Mouse (Mus musculus) myocyte (in vitro differentiated cells): Measurements from ENCODE around the gene Tmem132a. TPM values are rescaled to one million over a fixed set of nuclear protein-coding genes. Genes with fewer than 3 reads are reported as not detected.

Experiments used
- H3K27me3 ChIP-seq: one replicate; pipeline ENCODE4 v1.6.1; 2011; ENCODE audit not compliant: control insufficient read depth, insufficient read depth, insufficient read length
- H3K36me3 ChIP-seq: one replicate; pipeline ENCODE4 v1.6.1; 2011; ENCODE audit not compliant: control insufficient read depth, insufficient read depth
- H3K4me2 ChIP-seq: one replicate; pipeline ENCODE4 v1.6.1; 2011; ENCODE audit warnings: low read depth, control low read depth
- H3K4me3 ChIP-seq: one replicate; pipeline ENCODE4 v1.5.1; 2011; ENCODE audit warnings: mild to moderate bottlenecking, control low read depth, moderate library complexity
- H3K79me2 ChIP-seq: one replicate; pipeline ENCODE4 v1.6.1; 2011; ENCODE audit not compliant: control insufficient read depth, insufficient read depth
- H3ac ChIP-seq: one replicate; pipeline ENCODE4 v1.6.1; 2011; ENCODE audit not compliant: control insufficient read depth, insufficient read length
- CEBPB ChIP-seq: IDR thresholded peaks from 2 replicates; pipeline ENCODE4 v1.6.1; 2011; ENCODE audit warnings: mild to moderate bottlenecking, moderate library complexity; ENCODE audit not compliant: poor library complexity, insufficient read depth, severe bottlenecking
- E2F4 ChIP-seq: IDR thresholded peaks from one replicate; pipeline ENCODE4 v1.6.1; 2011; ENCODE audit warnings: mild to moderate bottlenecking, control low read depth, moderate library complexity; ENCODE audit not compliant: insufficient read depth
- MAX ChIP-seq: IDR thresholded peaks from one replicate; pipeline ENCODE4 v1.6.1; 2011; ENCODE audit warnings: low read depth, mild to moderate bottlenecking, control low read depth
- MYOD1 ChIP-seq, 3 experiments: IDR thresholded peaks; one replicate each; pipeline ENCODE4 v1.6.1; 2011; ENCODE audit warnings: control low read depth in 2 of 3, low read depth in 2 of 3, mild to moderate bottlenecking in 2 of 3, moderate library complexity in 1 of 3; ENCODE audit not compliant: insufficient read length in 2 of 3, control insufficient read depth in 1 of 3
- MYOG ChIP-seq, 3 experiments: IDR thresholded peaks; one replicate each; pipeline ENCODE4 v1.6.1; 2011; ENCODE audit warnings: control low read depth in 2 of 3, low read depth in 2 of 3, mild to moderate bottlenecking in 2 of 3; ENCODE audit not compliant: insufficient read length in 2 of 3, control insufficient read depth in 1 of 3, insufficient read depth in 1 of 3
- POLR2A ChIP-seq: IDR thresholded peaks from one replicate; pipeline ENCODE4 v1.6.1; 2011; ENCODE audit warnings: low read depth, mild to moderate bottlenecking, control low read depth, moderate library complexity; ENCODE audit not compliant: insufficient read length
- POLR2AphosphoS2 ChIP-seq: IDR thresholded peaks from one replicate; pipeline ENCODE4 v1.6.1; 2011; ENCODE audit warnings: low read depth, control low read depth; ENCODE audit not compliant: insufficient read length
- REST ChIP-seq: IDR thresholded peaks from one replicate; pipeline ENCODE4 v1.6.1; 2011; ENCODE audit warnings: mild to moderate bottlenecking, control low read depth, moderate library complexity; ENCODE audit not compliant: insufficient read depth, insufficient read length
- SRF ChIP-seq: IDR thresholded peaks from one replicate; pipeline ENCODE4 v1.6.1; 2011; ENCODE audit warnings: low read depth; ENCODE audit not compliant: control insufficient read depth, insufficient read length
- TCF12 ChIP-seq: IDR thresholded peaks from one replicate; pipeline ENCODE4 v1.6.1; 2011; ENCODE audit warnings: mild to moderate bottlenecking, control low read depth; ENCODE audit not compliant: poor library complexity, insufficient read depth, severe bottlenecking
- TCF3 ChIP-seq: IDR thresholded peaks from one replicate; pipeline ENCODE4 v1.6.1; 2011; ENCODE audit warnings: low read depth, control low read depth; ENCODE audit not compliant: insufficient read length
- USF1 ChIP-seq: IDR thresholded peaks from one replicate; pipeline ENCODE4 v1.6.1; 2011; ENCODE audit warnings: low read depth, mild to moderate bottlenecking, control low read depth, moderate library complexity
- polyA plus RNA-seq: library from polyadenylated mRNA; unstranded; fragments of >200 nt; fragmentation: generic; extraction: Trizol; gene quantifications from one replicate; pipeline ENCODE4 v1.2.1, GENCODE M21; 2012; ENCODE audit warnings: missing spikeins

The Tmem132a gene
- polyA plus RNA-seq, 1 experiment = 118 TPM

- no peak overlapping the region for H3K4me3 ChIP-seq
- peaks cover 38% of the 10 kb centered on the region for H3K79me2 ChIP-seq
- no peaks in the 10 kb centered on the region for H3K27me3 ChIP-seq
- TF ChIP-seq TCF12 (no peak), TCF3 (no peak), POLR2AphosphoS2 (no peak), POLR2A (no peak), MYOG (IDR thresholded peaks at IDR 0.05; ENCODE audit: control insufficient read depth in 1 of 3, insufficient read depth in 1 of 3, insufficient read length in 2 of 3, low read depth in 2 of 3) (no peak), E2F4 (no peak), CEBPB (no peak), REST (no peak), SRF (no peak), MAX (no peak), USF1 (no peak), MYOD1 (IDR thresholded peaks at IDR 0.05; ENCODE audit: control insufficient read depth in 1 of 3, insufficient read length in 2 of 3, low read depth in 2 of 3) (no peak)
- H3K36me3 ChIP-seq = peaks cover 23% of the 10 kb centered on the region
- no peak overlapping the region for H3ac ChIP-seq
- H3K4me2 ChIP-seq = no peak overlapping the region
Observed at GRCm38 (mm10) chr19:10870676-10871075, 936 bp upstream of the Tmem132a start.

- H3K27me3 ChIP-seq = no peaks in the 10 kb centered on the region
- peak overlapping the region; percentile 55 for H3ac ChIP-seq
- peaks cover 25% of the 10 kb centered on the region for H3K79me2 ChIP-seq
- peak; percentile 99 for TF ChIP-seq POLR2A
- no peak for TF ChIP-seq REST
- TF ChIP-seq MAX = peak; percentile 37
- no peak for TF ChIP-seq CEBPB
- peak; percentile 77 for TF ChIP-seq USF1
- TF ChIP-seq TCF3 = peak; percentile 8
- peak in 2 of 3 experiments; percentile 44 to 76 for TF ChIP-seq MYOG (IDR thresholded peaks at IDR 0.05; ENCODE audit: control insufficient read depth in 1 of 3, insufficient read depth in 1 of 3, insufficient read length in 2 of 3, low read depth in 2 of 3)
- TF ChIP-seq MYOD1 (IDR thresholded peaks at IDR 0.05; ENCODE audit: control insufficient read depth in 1 of 3, insufficient read length in 2 of 3, low read depth in 2 of 3) = peak in 1 of 3 experiments; percentile 54
- TF ChIP-seq E2F4 = no peak
- peak; percentile 42 for TF ChIP-seq SRF
- TF ChIP-seq TCF12 = no peak
- TF ChIP-seq POLR2AphosphoS2 = peak; percentile 98
- H3K36me3 ChIP-seq = peaks cover 35% of the 10 kb centered on the region
- peak overlapping the region; percentile 76 for H3K4me3 ChIP-seq
- peak overlapping the region; percentile 83 for H3K4me2 ChIP-seq
Observed at GRCm38 (mm10) chr19:10869241-10869885, 377 bp downstream of the Tmem132a start.

GRCm38 (mm10) chr19:10868623-10869141 is 1.1 kb downstream of the Tmem132a start:
- no peak for TF ChIP-seq TCF12
- no peak for TF ChIP-seq REST
- TF ChIP-seq POLR2AphosphoS2 = no peak
- TF ChIP-seq SRF = no peak
- TF ChIP-seq TCF3 = no peak
- TF ChIP-seq USF1 = no peak
- TF ChIP-seq MYOD1 (IDR thresholded peaks at IDR 0.05; ENCODE audit: control insufficient read depth in 1 of 3, insufficient read length in 2 of 3, low read depth in 2 of 3) = no peak
- TF ChIP-seq CEBPB = no peak
- no peak for TF ChIP-seq MYOG (IDR thresholded peaks at IDR 0.05; ENCODE audit: control insufficient read depth in 1 of 3, insufficient read depth in 1 of 3, insufficient read length in 2 of 3, low read depth in 2 of 3)
- no peak for TF ChIP-seq POLR2A
- H3K27me3 ChIP-seq = no peaks in the 10 kb centered on the region
- peaks cover 23% of the 10 kb centered on the region for H3K79me2 ChIP-seq
- peak overlapping the region; percentile 76 for H3K4me3 ChIP-seq
- H3K4me2 ChIP-seq = peak overlapping the region; percentile 83
- peaks cover 32% of the 10 kb centered on the region for H3K36me3 ChIP-seq
- peak overlapping the region; percentile 55 for H3ac ChIP-seq

- Histone ChIP-seq H3K36me3 (peaks cover 27% of the 10 kb centered on the region), H3K79me2 (peaks cover 23% of the 10 kb centered on the region), H3K4me3 (peak overlapping the region; percentile 76), H3ac (peak overlapping the region; percentile 55), H3K4me2 (peak overlapping the region; percentile 83), H3K27me3 (no peaks in the 10 kb centered on the region)
- TF ChIP-seq CEBPB (no peak), SRF (no peak), TCF3 (no peak), POLR2AphosphoS2 (no peak), TCF12 (no peak), MYOD1 (IDR thresholded peaks at IDR 0.05; ENCODE audit: control insufficient read depth in 1 of 3, insufficient read length in 2 of 3, low read depth in 2 of 3) (no peak)
Observed at GRCm38 (mm10) chr19:10867946-10868622, 1.7 kb downstream of the Tmem132a start.
